Mouse (Mus musculus) cerebellum, postnatal 10 days (tissue): Measurements from ENCODE around the gene Tmem132b.

Source experiments
- DNase-seq, 2 experiments: peaks; one replicate each; pipeline ENCODE4 v3.0.0; 2021; ENCODE audit warnings: mixed read lengths in 2 of 2

Gene Tmem132b

GRCm38 (mm10) chr5:125680889-125681288, 149.3 kb downstream of the Tmem132b start:
- no peak for DNase-seq

- DNase-seq, result peak; percentile 18 to 49
Measured at GRCm38 (mm10) chr5:125683491-125683890, 151.9 kb downstream of the Tmem132b start.

- DNase-seq, result peak; percentile 80 to 88
Measured at GRCm38 (mm10) chr5:125685681-125686331, 154.2 kb downstream of the Tmem132b start.

- DNase-seq, result no peak
Measured at GRCm38 (mm10) chr5:125692538-125692937, 161.0 kb downstream of the Tmem132b start.

- peak; percentile 89 to 95 for DNase-seq
Measured at GRCm38 (mm10) chr5:125699395-125699794, 167.8 kb downstream of the Tmem132b start.

- DNase-seq, result no peak
Measured at GRCm38 (mm10) chr5:125700234-125700633, 168.7 kb downstream of the Tmem132b start.

GRCm38 (mm10) chr5:125705379-125705778, 173.8 kb downstream of the Tmem132b start:
- peak; percentile 18 to 54 for DNase-seq

- peak; percentile 83 to 85 for DNase-seq
Measured at GRCm38 (mm10) chr5:125709160-125709559, 177.6 kb downstream of the Tmem132b start.

- no peak for DNase-seq
Measured at GRCm38 (mm10) chr5:125726815-125727214, 195.2 kb downstream of the Tmem132b start.

GRCm38 (mm10) chr5:125727436-125727835, 195.9 kb downstream of the Tmem132b start:
- no peak for DNase-seq

GRCm38 (mm10) chr5:125727936-125728335, 196.4 kb downstream of the Tmem132b start:
- DNase-seq, result no peak

GRCm38 (mm10) chr5:125728521-125728920, 196.9 kb downstream of the Tmem132b start:
- DNase-seq, result no peak

GRCm38 (mm10) chr5:125733806-125734205, 202.2 kb downstream of the Tmem132b start:
- DNase-seq, result no peak

- DNase-seq, result no peak
Measured at GRCm38 (mm10) chr5:125737105-125737504, 205.5 kb downstream of the Tmem132b start.

- peak in 1 of 2 experiments; percentile 15 for DNase-seq
Measured at GRCm38 (mm10) chr5:125743503-125743902, 211.9 kb downstream of the Tmem132b start.

GRCm38 (mm10) chr5:125745727-125746126, 214.2 kb downstream of the Tmem132b start:
- peak; percentile 76 to 80 for DNase-seq

GRCm38 (mm10) chr5:125751481-125751880, 219.9 kb downstream of the Tmem132b start:
- no peak for DNase-seq

- no peak for DNase-seq
Measured at GRCm38 (mm10) chr5:125752546-125752945, 221.0 kb downstream of the Tmem132b start.

GRCm38 (mm10) chr5:125756987-125757530, 225.5 kb downstream of the Tmem132b start:
- no peak for DNase-seq

- DNase-seq, result no peak
Measured at GRCm38 (mm10) chr5:125758506-125758905, 226.9 kb downstream of the Tmem132b start.

GRCm38 (mm10) chr5:125766941-125767340, 235.4 kb downstream of the Tmem132b start:
- peak; percentile 91 to 95 for DNase-seq

GRCm38 (mm10) chr5:125767950-125768349, 236.4 kb downstream of the Tmem132b start:
- no peak for DNase-seq

GRCm38 (mm10) chr5:125772238-125772637, 240.7 kb downstream of the Tmem132b start:
- DNase-seq, result peak in 1 of 2 experiments; percentile 15

- no peak for DNase-seq
Measured at GRCm38 (mm10) chr5:125772756-125773155, 241.2 kb downstream of the Tmem132b start.

GRCm38 (mm10) chr5:125780332-125780731, 248.8 kb downstream of the Tmem132b start:
- no peak for DNase-seq
